Mouse (Mus musculus) kidney, adult 10 weeks (tissue): ENCODE data around the gene Olfr215. TPM values are rescaled to one million over a fixed set of nuclear protein-coding genes. Genes with fewer than 3 reads are reported as not detected.

Experiments
- polyA plus RNA-seq: library from polyadenylated mRNA; stranded (reverse); fragments of 350-450 nt; fragmentation: Illumina TruSeq; extraction: RNeasy Lipid Tissue Mini Kit (QIAGEN cat#74804); gene quantifications from one replicate; pipeline ENCODE4 v1.2.3, GENCODE M21; 2014; ENCODE audit warnings: low read depth, low replicate concordance

Olfr215 gene
- polyA plus RNA-seq, result not detected

GRCm38 (mm10) chr6:116584095-116584494, at the start of gene Olfr215:
Olfr215 (minus strand) TSS chr6:116584195.

GRCm38 (mm10) chr6:116628539-116629171, 44.7 kb upstream of the Olfr215 start, which contains the start of gene Zfp422:
Zfp422 (minus strand) TSS chr6:116628999.

GRCm38 (mm10) chr6:116553935-116554334, 30.1 kb downstream of the Olfr215 start, which contains the start of gene Olfr214:
Olfr214 (plus strand) TSS chr6:116554235.

GRCm38 (mm10) chr6:116550841-116551240, 33.2 kb downstream of the Olfr215 start, which contains the start of gene Gm5580:
Gm5580 (plus strand) TSS chr6:116551141.

GRCm38 (mm10) chr6:116538156-116538555, 45.8 kb downstream of the Olfr215 start, which contains the start of gene Olfr213:
Olfr213 (plus strand) TSS chr6:116538456.

Other genes starting within 250 kb of the Olfr215 start
- gene March8, start 246.2 kb downstream of the Olfr215 start, polyA plus RNA-seq, result 195 TPM
- 0.57 TPM for gene Alox5, start 123.0 kb downstream of the Olfr215 start, polyA plus RNA-seq
- gene Olfr211, start 95.1 kb downstream of the Olfr215 start, polyA plus RNA-seq, result not detected
- not detected for gene Olfr212, start 77.7 kb downstream of the Olfr215 start, polyA plus RNA-seq
- gene Olfr213, start 45.7 kb downstream of the Olfr215 start, polyA plus RNA-seq, result not detected
- gene Gm5580, start 33.1 kb downstream of the Olfr215 start, polyA plus RNA-seq, result not detected
- gene Olfr214, start 30.0 kb downstream of the Olfr215 start, polyA plus RNA-seq, result not detected
- gene Zfp422, start 44.8 kb upstream of the Olfr215 start, polyA plus RNA-seq, result 68.3 TPM
- 1.2 TPM for gene Depp1, start 66.4 kb upstream of the Olfr215 start, polyA plus RNA-seq
- gene Rassf4, start 89.8 kb upstream of the Olfr215 start, polyA plus RNA-seq, result 2.0 TPM
- gene Tmem72, start 132.7 kb upstream of the Olfr215 start, polyA plus RNA-seq, result 24.4 TPM